Mouse (Mus musculus): ENCODE measurements around the gene Cuzd1. TPM values are rescaled to one million over a fixed set of nuclear protein-coding genes. Genes with fewer than 3 reads are reported as not detected.
A peak's percentile ranks its signal among the peaks of the same experiment; 100 is the strongest.

Cuzd1 gene
- total RNA-seq (2021) = under 1 TPM; 0.21 to 0.42 TPM
- long read RNA-seq, experiment 1 = 0 reads
- long read RNA-seq, experiment 2 = 0 reads

DNA sequence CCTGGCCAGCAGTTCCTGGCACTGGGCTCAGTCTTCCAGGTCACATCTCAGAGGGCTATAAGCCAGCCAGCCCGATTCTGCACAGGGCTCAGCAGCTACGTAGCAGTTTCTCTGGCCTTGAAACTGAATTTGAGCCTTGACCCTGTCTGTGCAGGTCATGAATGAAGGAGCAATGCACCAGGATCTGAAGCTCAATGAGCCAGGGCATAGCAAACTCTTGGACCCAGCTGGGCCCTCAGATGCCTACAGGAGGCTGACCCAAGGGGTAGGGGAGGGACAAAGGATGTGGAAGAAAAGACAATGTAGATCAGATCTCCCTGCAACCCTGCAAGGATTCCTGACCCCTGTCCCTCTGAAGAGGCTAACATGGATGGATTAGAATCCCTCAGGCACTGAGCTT is at the start of gene Cuzd1:
TSS of gene Cuzd1 (minus strand) at position 101 of the 400 bp plus-strand sequence.
- no peak for DNase-seq

DNA sequence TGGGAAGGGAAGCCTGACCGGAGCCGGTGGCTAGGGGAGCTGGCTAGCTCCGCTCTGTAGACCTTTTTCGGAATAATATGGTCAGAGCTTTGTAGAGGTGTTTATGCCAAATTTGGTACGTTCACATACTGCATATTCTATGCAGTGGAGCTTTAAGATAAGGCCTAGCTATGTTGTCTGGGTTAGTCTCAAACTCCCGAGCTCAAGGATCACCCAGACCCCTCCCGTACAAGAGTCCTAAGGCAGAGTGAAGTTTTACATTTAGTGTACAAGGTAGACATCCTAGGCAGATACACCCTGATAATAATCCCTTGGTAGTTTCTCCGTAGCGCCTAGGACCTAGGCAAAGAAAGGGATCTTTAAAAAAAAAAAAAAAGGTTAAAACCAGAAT is 49.4 kb upstream of the Cuzd1 start:
- no peak for DNase-seq

DNA sequence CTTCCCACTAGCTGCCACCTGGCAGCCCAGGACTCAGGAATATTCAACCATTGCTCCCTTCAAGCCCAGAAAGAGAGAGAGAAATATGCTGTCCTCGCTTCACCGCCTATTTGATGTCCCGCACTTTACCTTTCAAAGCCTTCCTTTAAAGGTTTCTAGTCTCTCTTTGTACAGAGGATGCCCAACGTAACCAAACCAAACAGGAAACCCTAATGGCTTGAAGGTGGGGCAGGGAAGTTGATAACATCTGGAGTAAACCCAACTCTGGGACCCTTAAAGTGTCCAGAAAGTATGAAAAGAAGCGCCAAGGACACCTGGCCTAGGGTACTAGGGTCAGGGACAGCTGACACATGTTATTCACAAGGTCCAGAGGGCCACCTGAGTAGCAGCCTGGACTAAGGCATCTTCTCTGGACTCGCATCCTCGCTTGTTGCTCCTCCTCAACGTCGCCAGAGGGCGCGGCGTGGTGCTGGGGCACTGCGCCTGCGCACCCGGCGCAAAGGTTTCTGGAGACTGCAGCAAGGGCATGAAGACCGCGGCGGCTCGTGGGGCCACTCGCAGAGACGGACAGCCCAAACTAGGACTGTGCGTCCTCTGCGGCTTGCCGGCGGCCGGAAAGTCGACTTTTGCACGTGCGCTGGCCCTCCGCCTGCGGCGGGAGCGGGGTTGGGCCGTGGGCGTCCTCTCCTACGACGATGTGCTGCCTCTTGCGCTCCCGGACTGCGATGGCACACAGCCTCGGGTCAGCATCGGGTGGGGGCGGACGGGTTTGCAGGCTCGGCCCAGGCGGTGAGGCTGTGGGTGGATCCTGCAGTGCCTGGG is 48.8 kb upstream of the Cuzd1 start, which contains the start of gene Pstk:
TSS of gene Pstk (plus strand) at position 494 of the 822 bp plus-strand sequence.
- DNase-seq = peak; percentile 92 to 93

DNA sequence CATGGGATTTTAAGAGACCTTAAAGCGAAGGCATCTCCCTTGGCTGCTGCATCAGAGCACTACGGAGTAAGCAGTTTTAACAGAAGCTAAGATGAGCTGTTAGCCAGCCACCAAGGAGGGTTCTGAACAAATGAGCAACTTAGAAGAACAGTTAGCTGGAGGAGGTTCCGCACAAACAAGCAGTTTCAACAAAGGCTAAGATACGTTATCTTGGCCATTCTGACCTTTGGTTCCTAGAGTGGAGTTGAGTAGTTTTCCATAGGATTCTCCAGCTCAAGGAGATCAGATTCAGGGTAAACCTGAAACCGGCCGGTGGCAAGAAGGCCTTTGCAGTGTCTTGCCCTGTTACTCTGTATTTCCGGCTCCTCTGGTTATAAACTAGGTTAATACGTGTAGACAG is 42.0 kb upstream of the Cuzd1 start:
- DNase-seq = no peak

DNA sequence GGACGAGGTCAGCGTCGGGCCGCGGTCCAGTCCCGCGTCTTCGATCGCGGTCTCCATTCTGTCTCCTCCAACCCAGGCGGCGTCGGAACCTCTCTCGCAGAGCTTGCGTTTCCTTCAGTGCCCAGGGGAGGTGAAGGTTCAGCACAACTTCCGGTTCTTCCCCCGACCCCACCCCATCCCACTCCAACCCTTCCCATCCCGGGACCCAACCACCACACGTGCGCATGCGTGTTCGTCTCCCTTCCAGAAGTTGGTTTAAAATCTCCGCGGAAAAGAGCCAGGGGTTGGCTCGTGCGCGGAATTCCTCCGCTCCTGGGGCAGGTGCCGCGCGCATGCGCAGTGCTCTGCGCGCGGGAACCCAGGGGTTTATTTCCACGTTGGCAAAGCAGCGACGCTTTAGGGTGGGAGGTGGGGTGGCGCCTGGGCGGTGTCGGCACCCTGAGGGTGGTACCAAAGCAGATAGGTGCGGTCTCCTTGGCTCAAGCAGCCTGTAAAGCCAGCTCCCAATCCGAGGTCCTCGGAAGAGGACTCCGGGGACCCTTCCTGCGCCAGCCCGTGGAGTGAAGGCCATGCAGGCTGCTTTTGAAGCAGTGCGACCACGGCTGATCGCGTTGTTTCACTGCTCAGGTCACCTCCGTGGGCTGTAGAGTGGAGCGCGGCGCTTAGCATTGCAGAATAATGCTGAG is 40.7 kb upstream of the Cuzd1 start, which contains the start of gene 2310057M21Rik:
TSS of gene 2310057M21Rik (minus strand) at position 145 of the 686 bp plus-strand sequence.
- peak; percentile 96 to 97 for DNase-seq

DNA sequence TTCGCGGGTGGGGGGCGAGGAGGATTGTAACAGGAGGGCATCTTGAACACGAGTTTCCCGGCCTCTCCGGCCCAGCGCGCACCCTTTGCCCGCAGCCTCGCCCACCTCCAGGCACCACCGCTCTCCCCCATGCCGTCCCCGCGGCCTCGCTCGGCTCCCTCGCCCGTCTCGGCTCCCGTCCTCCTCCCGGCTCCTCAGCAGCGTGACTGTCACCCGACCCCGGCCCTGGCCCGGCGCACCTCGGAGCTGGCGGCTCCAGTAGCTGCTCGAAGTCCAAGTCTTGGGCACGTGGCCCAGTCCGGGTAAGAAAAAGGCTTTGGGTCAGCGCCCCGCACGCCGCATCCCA is 40.1 kb upstream of the Cuzd1 start:
- no peak for DNase-seq

DNA sequence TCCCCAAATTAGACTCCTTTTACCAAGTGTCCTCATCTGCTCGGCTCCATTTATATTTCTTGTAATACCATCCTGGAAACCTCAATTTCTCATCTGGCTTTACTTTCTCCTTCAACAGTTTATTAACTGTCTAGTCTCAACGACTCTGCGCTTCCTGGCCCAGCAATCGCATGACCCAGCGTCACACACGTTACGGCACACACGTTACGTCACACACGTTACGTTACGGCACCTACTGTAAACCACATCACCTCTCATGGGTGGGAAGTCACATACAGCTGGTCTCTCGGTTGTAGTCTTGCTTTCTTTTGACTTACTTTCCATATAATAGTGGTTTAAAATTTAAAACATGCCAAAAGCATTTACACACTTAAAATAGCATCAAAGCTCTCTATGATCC is 34.0 kb upstream of the Cuzd1 start:
- DNase-seq = no peak

DNA sequence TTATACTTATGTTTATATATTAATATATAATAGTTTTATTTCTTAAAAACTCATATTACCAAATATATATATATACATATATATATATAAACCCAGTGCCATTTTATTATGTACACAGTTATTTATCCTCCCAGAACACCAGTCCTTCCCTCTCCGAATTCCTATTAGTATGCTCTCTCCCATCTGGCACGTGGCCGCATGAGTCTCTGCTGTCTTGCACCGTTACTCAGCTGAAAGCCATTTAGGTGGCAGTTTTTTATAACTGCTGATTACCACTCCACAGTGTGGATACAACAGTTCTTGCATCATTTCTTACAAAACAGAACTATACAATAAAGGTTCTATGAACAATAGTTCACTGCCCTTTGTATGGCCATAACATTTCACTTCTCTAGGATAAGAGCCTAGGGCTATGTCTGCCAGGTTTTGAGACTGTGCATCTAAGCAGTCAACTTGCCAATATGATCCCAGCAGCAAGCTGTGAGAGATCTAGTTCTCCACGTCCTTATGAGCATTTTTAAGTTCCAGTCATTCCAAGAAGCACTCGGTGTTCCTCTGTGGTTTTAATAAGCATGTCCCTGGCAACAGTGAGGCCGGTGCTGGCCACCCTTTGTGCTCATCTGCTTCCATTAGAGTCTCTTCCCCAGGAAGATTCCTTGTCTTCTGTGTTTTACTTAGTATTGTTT is 23.9 kb upstream of the Cuzd1 start:
- DNase-seq = no peak

DNA sequence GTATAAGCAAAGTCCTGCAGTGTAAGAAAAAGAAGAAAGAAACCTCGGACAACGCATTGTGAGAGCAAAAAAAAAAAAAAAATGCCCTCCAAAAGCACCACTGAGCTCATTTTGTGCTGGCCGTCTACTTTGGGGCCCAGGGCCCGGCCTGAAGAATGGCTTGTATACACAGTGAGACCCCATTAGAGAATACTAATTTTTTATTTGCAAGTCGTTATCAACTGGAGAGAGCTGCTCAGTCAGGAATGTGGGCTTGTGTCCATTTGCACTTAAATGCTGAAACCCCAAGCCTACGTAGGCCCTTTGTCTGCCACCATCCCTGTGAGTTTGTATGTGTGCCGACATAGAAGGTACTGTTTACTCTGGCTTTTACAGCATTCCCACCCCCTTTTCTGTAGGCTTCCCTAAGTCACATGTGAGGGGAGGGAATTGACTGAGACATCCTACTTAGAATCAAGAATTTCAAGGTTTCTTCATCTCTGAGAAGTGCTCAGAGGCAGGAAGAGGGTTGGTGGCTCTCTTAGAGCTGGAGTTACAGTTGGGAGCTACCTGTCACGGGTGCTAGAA is 15.5 kb upstream of the Cuzd1 start:
- no peak for DNase-seq

DNA sequence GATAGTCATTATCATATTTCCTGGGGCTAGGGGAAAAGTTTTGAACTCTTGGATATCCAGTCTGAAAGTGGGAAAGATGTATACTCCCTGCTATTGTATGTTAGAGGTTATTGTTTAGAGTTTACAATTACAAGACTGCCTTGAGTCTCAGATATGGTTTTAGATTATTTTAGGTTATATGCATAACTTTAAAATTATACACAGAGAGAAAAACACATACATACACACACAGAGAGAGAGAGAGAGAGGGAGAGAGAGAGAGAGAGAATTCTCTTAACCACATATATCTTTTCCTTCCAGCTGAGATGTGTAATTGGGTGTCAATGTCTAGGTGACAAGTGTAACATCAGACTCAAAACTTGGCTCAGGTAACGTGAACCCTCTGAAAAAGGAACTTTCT is 11.5 kb upstream of the Cuzd1 start, which contains the start of gene Fam24a:
TSS of gene Fam24a (plus strand) at position 301 of the 400 bp plus-strand sequence.
- DNase-seq = no peak

DNA sequence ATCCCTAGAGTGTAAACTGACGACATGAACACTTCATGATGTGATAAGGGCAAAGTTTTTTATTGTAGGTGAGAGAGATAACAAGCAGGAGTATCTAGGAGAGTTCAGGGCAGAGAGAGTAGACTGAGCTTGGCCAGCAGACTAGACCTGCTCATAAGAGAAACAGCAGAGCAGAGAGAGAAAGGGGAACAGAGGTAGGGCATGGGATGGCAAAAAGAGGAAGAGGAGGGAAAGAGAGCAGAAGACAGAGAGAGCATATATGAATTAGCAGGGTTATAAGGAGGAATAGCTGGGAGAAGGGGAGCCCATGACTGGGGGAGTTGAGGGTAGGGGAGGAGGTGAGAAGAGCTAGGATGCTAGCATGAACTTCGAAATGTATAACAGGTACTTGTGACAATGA is 9.6 kb upstream of the Cuzd1 start:
- DNase-seq = no peak

DNA sequence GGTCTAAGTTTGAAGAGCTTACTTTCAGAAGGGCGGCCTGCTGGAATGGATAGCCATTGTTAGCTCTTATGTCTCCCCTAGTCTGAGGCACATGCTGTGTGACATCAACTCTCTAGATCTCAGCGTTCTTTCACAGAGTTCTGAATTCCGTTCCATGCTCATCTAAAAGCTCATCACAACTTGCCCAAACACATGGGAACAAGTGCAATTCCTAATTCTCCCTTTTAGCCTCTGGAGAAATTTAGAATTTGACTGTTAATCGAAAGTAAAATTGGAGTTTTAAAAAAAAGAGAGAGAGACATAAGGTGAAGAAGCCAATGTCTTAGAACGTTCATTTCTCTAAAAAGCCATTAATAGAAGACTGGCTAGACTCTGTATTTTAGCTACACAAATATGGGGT is 7.3 kb upstream of the Cuzd1 start, which contains the start of gene Fam24b:
TSS of gene Fam24b (minus strand) at position 101 of the 400 bp plus-strand sequence.
- DNase-seq = no peak

DNA sequence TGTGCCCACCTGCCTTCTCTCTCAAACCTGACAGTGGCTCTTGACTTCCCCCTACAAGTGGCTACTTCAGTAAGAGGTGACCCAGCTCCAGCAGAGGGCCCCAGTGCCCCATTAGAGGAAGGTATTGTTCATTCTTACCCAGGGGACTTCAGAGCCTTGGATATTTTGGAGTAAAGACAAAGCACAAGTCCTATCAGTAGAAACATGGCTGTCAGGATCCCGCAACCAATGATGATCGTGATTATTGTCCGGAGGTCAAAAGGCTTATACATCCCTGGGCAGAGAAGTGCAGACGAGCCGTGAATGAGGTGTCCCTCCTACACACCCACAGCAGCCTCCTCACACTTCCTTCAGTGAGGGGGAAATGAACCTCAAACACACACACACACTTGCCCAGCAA is 5.0 kb upstream of the Cuzd1 start:
- DNase-seq = no peak

DNA sequence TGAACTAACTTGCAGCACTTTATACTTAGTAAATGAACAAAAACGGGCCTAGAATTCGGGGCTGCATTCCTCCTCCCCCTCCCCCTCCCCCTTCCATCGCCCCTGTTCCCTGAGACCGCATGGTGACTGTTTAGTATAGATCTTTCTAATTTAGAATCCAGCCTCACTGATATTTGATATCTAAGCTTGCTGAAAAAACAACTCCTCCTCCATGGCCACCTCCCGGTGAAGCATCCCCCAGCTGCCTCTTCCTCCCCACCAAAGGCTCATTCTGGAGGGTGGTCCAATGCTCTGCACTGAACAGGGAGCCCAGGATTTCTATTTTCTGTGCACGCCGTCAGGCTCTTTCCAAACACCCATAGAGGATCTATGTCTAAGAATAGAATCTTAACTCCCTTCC is 3.8 kb downstream of the Cuzd1 start:
- no peak for DNase-seq

DNA sequence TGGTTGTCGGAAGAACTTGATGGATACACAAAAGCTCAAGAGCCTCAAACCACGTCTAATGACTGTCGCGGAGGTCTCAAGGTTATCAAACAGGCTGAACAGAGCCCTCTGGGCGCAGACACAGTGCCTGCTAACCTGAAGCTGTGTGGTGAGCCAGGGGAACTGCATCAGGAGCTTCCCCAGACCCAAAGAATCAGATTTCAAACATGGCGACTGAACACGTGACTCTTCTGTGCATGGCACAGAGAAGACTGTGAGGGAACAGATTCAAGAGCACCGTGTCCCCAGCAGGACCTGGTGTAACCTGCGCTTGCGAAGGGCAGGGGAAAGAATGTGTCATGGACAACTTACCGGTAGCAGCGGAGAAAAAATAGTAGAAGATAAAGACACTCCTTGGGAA is 4.5 kb downstream of the Cuzd1 start:
- no peak for DNase-seq

DNA sequence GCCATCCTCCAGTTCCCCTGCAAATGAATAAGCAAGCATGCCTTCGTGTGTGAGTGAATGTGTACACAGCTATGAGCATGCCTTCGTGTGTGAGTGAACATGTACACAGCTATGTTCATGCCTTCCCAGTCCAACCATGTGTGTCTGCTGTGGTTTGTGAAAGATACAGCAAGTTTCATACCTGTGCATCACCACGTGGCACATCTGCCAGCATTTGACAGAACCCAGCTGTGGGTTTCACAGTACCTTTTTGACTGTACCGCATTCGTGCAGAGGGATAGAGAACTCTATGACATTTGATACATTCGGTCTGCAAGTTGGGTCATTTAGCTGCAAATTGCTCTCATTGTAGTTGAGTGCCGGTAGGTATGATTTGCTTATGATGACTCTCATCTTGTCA is 7.6 kb downstream of the Cuzd1 start:
- DNase-seq = no peak

DNA sequence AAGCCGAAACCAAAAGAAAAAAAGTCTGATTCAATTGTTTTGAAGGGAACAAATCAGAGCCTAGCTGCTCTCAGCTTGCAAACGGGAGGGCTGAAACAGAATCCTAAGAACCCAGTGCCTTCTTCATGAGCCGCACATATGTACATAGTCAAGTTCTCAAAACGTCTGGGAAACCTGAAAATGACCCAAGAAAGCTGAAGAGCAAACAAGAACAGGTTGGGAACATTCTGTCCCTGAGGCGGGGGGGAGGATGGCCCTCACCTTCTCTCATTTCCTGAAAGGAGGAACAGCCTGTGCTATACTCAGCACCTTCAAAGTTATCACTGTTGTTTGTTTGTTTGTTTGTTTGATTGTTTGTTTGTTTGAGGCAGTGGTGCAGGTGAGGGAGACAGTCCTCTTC is 15.4 kb downstream of the Cuzd1 start:
- DNase-seq = no peak

DNA sequence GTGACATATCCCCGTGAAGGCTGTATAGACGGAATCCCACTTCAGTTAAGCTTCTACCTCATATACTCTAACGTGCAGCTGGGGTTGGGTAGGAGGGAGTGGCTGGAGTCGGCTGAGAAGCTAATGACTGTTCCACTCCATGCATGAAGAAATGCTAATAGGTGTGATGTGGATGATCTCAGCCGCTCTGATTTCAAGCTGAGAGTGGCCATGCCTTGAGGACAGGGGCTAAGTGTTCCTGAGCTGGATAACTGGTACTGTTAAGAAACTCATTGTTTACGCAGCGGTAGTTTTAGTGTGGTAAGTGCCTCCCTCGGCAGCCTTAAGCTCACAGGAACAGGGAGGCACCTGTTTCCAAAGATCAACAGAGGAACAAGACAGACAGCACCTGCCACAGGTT is 18.8 kb downstream of the Cuzd1 start:
- DNase-seq = no peak

DNA sequence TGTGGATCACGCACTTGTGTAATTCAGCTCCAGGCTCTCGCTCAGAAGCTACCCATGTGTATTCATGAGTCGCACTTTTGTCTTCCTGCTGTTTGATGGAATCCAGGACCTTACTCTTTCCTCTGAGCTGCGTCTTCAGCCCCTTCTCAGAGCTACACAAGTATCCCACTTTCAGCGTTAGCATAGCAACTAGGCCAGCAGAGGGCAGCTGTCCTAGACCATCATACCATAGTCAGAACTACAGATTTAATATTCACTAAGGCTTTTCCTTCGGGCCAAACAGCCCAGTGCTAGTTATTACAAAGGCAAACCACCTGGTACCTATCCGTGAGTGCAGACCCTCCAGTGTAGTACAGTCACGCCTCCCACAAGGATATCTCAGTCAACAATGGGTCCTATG is 24.9 kb downstream of the Cuzd1 start:
- no peak for DNase-seq

DNA sequence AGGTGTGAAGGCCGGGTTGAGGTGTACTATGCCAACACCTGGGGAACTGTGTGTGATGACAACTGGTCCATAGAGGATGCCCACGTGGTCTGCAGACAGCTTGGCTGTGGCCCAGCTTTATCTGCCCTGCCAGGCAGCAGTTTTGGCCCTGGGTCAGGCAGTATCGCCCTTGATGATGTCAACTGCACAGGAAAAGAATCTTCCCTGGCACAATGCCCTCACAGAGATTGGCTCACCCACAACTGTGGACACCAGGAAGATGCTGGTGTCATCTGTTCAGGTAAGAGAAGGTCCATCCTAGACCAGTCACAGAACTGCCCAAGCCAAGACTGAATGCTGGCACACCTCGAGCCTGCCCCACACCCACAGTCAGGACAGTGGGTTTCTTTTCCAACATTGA is 56.2 kb downstream of the Cuzd1 start:
- DNase-seq = peak; percentile 3 to 4

DNA sequence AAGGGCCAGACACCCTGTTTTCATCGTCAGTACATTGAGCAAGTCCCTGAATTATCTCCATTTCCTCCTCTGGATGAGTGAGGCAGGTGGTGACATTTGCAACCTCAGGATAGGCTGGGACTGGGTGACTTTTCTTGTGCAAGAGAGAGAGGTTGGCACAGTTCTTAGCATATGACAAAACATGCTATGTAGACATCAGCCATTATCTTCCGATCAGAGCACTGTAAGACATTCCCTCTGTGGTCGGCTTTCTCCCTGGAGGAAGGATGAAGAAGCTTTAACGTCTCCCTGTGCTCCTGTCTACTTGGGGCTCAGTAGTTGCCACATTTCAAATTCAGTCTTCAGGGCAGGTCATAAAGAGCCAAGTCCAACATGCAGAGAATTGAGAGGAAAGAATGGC is 57.8 kb downstream of the Cuzd1 start:
- DNase-seq = no peak

DNA sequence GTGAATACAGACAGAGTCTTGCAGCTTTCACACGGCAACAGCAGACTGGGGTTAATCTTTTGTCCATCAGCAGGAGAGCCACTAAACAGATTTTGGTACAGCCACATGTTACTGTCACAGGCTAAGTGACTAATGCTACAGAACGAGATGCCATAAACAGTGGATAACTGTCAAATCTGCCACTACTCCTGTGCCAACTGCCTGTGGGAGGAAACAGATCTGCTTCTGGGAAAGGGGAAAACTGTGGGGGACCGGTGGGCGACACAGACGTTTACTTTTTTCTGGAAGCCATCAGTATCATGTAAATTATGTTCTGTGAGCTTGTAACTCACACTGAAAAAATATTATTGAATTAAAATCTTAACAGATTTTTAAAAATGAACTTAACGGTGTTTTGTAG is 61.1 kb downstream of the Cuzd1 start:
- DNase-seq = no peak

Data from heart, adult 18-20 months (tissue).